Mouse (Mus musculus): ENCODE data around the gene Galnt10.

The Galnt10 gene

DNA sequence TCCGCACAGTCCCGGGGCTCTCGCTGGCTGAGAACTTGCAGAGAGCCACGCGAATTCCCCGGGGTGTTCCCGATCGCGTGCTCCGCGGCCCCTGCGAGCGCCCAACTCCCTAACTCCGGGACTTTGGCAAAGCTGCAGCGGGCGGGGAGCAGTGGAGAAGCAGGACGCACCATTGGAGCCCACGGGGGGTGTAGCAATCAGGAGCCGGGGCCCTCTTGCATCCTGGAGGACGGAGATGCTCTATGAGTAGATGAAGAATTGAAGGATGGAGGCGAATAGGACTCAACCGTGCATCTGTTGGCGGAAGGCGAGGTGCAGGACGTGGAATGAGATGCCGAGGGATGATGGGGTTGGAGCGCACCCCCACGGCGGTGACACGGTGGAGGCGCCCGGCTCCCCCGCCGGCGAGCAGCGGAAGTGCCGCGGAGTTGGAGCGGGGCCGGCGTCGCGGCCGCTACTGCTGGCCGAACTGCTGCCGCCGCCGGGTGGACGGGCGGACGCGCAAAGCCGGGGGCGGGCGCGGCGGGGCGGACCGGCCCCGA is at the start of gene Galnt10:
TSS of gene Galnt10 (plus strand) at position 425 of the 542 bp plus-strand sequence.
- DNase-seq (ENCODE audit: low spot score in 2 of 2): peak; percentile 85 to 90

DNA sequence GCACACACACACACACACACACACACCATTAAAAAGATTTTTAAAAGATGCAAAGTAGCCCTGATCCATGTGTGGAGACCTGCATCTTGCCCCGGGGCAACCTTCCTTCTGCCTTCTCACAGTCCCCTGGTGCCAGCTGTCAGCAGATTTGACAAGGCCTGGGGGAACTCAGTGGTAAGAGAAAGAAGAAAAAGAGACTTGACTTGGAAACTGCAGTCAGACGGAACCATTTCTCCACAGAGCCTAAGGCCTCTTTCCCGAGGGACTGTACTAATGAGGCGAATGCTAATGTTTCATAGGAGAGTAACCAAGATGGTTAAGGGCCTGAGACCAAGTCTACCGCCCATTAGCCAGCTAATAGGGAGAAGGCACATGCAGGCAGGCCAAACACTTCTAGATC is 49.3 kb upstream of the Galnt10 start:
- DNase-seq (ENCODE audit: low spot score in 2 of 2): no peak

GRCm38 (mm10) chr11:57598161-57598560 is 47.1 kb upstream of the Galnt10 start:
- DNase-seq (ENCODE audit: low spot score in 2 of 2): peak; percentile 80 to 87

- DNase-seq (ENCODE audit: low spot score in 2 of 2): no peak
These were observed 45.9 kb upstream of the Galnt10 start for GRCm38 (mm10) chr11:57599304-57599703.

GRCm38 (mm10) chr11:57600113-57600512 is 45.1 kb upstream of the Galnt10 start:
- no peak for DNase-seq (ENCODE audit: low spot score in 2 of 2)

- peak; percentile 81 to 83 for DNase-seq (ENCODE audit: low spot score in 2 of 2)
These were observed 44.6 kb upstream of the Galnt10 start for GRCm38 (mm10) chr11:57600621-57601121.

DNA sequence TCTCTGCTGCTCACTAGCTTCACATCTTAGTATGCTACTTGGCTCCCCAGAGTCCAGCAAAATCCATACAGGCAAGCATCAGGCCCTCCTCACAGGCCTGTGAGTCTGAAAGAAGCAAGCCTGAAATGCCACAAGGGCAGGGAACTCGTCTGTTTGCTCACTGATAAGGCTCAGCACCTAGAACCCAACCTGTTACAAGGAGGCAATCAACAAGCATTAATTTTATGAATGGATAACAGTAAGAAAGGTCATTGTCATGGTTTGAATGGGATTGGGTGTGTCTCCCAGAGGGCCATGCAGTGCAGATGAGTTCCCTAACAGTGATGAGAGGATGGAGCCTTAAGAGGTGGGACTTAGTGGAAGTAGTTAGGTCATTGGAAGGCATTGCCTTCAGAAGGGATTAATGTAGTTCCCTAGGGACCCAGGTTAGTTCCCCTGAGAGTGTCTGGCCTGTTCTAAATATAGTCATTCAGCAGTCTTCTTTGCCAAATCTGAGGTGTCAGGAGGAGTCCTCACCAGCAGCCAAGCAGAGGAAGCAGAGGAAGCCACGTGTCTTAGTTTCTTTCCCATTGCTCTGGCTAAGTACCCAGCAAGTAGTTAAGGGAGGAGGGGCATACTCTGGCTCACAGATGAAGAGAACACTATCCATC is 43.3 kb upstream of the Galnt10 start:
- DNase-seq (ENCODE audit: low spot score in 2 of 2): no peak

- DNase-seq (ENCODE audit: low spot score in 2 of 2): no peak
These were observed 40.2 kb upstream of the Galnt10 start for GRCm38 (mm10) chr11:57605086-57605485.

- DNase-seq (ENCODE audit: low spot score in 2 of 2): no peak
These were observed 39.6 kb upstream of the Galnt10 start for GRCm38 (mm10) chr11:57605660-57606059.

GRCm38 (mm10) chr11:57614502-57614901 is 30.7 kb upstream of the Galnt10 start:
- DNase-seq (ENCODE audit: low spot score in 2 of 2): no peak

DNA sequence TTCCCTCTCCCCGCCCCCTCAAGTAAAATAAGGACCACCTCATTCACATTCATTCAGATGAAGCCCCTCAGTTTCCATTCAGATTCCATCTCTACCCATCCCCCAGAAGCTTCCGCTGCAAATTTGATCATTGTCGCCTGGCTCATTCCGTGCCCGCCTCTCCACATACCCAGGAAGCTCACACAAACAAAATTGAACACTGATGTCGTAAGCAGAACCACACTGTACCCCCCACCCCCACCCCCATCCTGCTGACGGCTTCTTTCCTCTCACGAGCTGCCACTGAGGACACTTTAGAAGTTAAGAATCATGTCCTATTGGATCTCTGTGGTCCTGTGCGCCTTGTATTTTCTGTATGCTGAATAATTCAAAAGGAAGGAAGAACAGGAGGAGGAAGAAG is 30.0 kb upstream of the Galnt10 start:
- DNase-seq (ENCODE audit: low spot score in 2 of 2): no peak

DNA sequence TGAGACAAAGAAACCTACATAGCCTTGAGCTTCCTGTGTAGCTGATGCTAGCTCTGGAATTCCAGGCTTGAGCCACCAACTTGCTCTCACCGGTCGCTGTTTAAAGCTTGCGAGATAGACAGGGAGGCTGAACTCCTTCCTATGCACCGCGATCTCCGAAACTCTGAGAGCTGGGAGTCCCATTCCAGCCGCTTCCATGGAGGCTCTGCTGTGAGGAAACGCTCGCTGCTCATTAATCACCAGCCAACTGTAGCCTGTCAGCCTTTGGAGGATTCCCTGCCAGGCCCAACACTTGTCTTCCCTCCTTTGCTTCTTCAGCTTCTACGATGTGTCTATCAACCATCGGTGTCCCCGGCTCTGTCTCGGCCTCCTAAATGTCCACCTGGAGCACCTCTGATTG is 29.4 kb upstream of the Galnt10 start:
- no peak for DNase-seq (ENCODE audit: low spot score in 2 of 2)

GRCm38 (mm10) chr11:57617526-57618264 is 27.5 kb upstream of the Galnt10 start:
- DNase-seq (ENCODE audit: low spot score in 2 of 2): peak; percentile 56 to 65

- no peak for DNase-seq (ENCODE audit: low spot score in 2 of 2)
These were observed 23.8 kb upstream of the Galnt10 start for GRCm38 (mm10) chr11:57621472-57621871.

GRCm38 (mm10) chr11:57621876-57622275 is 23.4 kb upstream of the Galnt10 start:
- peak in 1 of 2 experiments; percentile 24 for DNase-seq (ENCODE audit: low spot score in 2 of 2)

DNA sequence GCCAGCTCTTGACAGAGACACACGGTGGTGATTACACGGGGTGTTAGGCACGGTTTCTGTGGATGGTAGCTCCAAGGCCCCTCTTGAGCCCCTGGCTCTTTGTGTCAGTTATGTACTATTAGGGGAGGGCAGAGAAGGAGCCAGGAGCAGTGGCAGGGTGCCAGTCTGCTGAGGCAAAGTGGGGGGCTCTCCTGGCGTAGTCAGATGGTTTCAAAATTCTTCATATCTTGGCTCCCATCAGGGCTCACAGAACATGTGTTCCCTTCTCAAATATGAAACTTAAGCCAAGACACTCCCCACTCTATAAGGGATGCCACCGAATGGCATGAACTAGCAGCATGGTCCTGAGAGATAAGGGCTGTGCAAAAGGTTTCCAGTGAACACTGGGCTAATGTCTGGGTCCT is 20.8 kb upstream of the Galnt10 start:
- peak; percentile 52 to 54 for DNase-seq (ENCODE audit: low spot score in 2 of 2)

DNA sequence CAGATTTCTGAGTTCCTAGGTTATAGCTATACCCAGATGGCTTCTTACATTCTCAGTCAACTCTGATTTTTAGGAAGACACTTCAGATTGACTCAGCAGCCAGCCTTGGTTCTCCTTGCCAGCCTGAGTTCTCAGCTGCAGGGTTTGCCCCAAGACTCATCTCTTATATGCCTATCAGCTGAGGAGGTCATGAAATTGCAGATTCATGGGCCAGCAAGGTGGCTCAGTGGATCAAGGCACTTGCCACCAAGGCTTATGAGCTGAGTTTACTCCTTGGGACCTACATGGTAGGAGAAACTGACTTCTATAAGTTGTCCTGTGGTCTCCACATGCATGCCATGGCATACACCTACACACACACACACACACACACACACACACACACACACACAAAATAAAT is 19.8 kb upstream of the Galnt10 start:
- peak in 1 of 2 experiments; percentile 12 for DNase-seq (ENCODE audit: low spot score in 2 of 2)

DNA sequence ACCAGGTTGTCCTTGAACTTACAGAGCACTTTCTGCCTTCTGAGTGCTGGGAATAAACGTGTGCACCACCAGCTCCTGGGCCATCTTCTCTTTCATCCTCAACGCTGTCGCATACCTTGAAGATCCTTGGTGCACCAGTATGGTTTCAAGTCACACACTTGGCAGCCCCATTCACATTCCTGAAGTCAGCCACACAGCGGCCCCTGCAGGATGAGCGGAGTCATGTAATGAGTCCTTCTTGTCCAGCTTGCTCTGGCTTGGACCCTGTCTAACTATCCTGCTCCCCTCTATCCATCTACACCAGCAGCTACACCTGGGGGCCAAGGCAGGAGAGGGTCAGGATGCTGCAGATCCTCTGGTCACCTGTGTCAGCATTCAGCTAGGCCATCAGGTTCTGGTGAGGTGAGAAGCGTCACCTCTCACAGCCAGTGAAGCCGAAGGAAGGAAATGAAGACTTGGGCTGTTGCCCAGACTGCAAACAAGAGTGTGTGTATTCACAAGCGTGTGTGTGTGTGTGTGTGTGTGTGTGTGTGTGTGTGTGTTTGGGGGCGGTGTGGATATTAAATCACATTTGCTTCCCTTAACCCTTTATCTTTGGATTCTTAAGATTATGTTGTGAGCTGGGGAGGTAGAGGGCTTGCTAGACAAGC is 18.0 kb upstream of the Galnt10 start:
- peak in 1 of 2 experiments; percentile 44 for DNase-seq (ENCODE audit: low spot score in 2 of 2)

GRCm38 (mm10) chr11:57631805-57632485 is 13.3 kb upstream of the Galnt10 start:
- peak in 1 of 2 experiments; percentile 13 for DNase-seq (ENCODE audit: low spot score in 2 of 2)

GRCm38 (mm10) chr11:57633006-57633405 is 12.2 kb upstream of the Galnt10 start:
- peak; percentile 5 to 11 for DNase-seq (ENCODE audit: low spot score in 2 of 2)

GRCm38 (mm10) chr11:57633975-57634585 is 11.2 kb upstream of the Galnt10 start:
- peak in 1 of 2 experiments; percentile 9 for DNase-seq (ENCODE audit: low spot score in 2 of 2)
